Mouse (Mus musculus) myocyte (in vitro differentiated cells): ENCODE results near the gene Sipa1l1. TPM values are rescaled to one million over a fixed set of nuclear protein-coding genes. Genes with fewer than 3 reads are reported as not detected.

ENCODE experiments used
- H3K27me3 ChIP-seq: one replicate; pipeline ENCODE4 v1.6.1; 2011; ENCODE audit not compliant: control insufficient read depth, insufficient read depth, insufficient read length
- H3K36me3 ChIP-seq: one replicate; pipeline ENCODE4 v1.6.1; 2011; ENCODE audit not compliant: control insufficient read depth, insufficient read depth
- H3K4me2 ChIP-seq: one replicate; pipeline ENCODE4 v1.6.1; 2011; ENCODE audit warnings: low read depth, control low read depth
- H3K4me3 ChIP-seq: one replicate; pipeline ENCODE4 v1.5.1; 2011; ENCODE audit warnings: mild to moderate bottlenecking, control low read depth, moderate library complexity
- H3K79me2 ChIP-seq: one replicate; pipeline ENCODE4 v1.6.1; 2011; ENCODE audit not compliant: control insufficient read depth, insufficient read depth
- H3ac ChIP-seq: one replicate; pipeline ENCODE4 v1.6.1; 2011; ENCODE audit not compliant: control insufficient read depth, insufficient read length
- CEBPB ChIP-seq: IDR thresholded peaks from 2 replicates; pipeline ENCODE4 v1.6.1; 2011; ENCODE audit warnings: mild to moderate bottlenecking, moderate library complexity; ENCODE audit not compliant: poor library complexity, insufficient read depth, severe bottlenecking
- E2F4 ChIP-seq: IDR thresholded peaks from one replicate; pipeline ENCODE4 v1.6.1; 2011; ENCODE audit warnings: mild to moderate bottlenecking, control low read depth, moderate library complexity; ENCODE audit not compliant: insufficient read depth
- MAX ChIP-seq: IDR thresholded peaks from one replicate; pipeline ENCODE4 v1.6.1; 2011; ENCODE audit warnings: low read depth, mild to moderate bottlenecking, control low read depth
- MYOD1 ChIP-seq, 3 experiments: IDR thresholded peaks; one replicate each; pipeline ENCODE4 v1.6.1; 2011; ENCODE audit warnings: control low read depth in 2 of 3, low read depth in 2 of 3, mild to moderate bottlenecking in 2 of 3, moderate library complexity in 1 of 3; ENCODE audit not compliant: insufficient read length in 2 of 3, control insufficient read depth in 1 of 3
- MYOG ChIP-seq, 3 experiments: IDR thresholded peaks; one replicate each; pipeline ENCODE4 v1.6.1; 2011; ENCODE audit warnings: control low read depth in 2 of 3, low read depth in 2 of 3, mild to moderate bottlenecking in 2 of 3; ENCODE audit not compliant: insufficient read length in 2 of 3, control insufficient read depth in 1 of 3, insufficient read depth in 1 of 3
- POLR2A ChIP-seq: IDR thresholded peaks from one replicate; pipeline ENCODE4 v1.6.1; 2011; ENCODE audit warnings: low read depth, mild to moderate bottlenecking, control low read depth, moderate library complexity; ENCODE audit not compliant: insufficient read length
- POLR2AphosphoS2 ChIP-seq: IDR thresholded peaks from one replicate; pipeline ENCODE4 v1.6.1; 2011; ENCODE audit warnings: low read depth, control low read depth; ENCODE audit not compliant: insufficient read length
- REST ChIP-seq: IDR thresholded peaks from one replicate; pipeline ENCODE4 v1.6.1; 2011; ENCODE audit warnings: mild to moderate bottlenecking, control low read depth, moderate library complexity; ENCODE audit not compliant: insufficient read depth, insufficient read length
- SRF ChIP-seq: IDR thresholded peaks from one replicate; pipeline ENCODE4 v1.6.1; 2011; ENCODE audit warnings: low read depth; ENCODE audit not compliant: control insufficient read depth, insufficient read length
- TCF12 ChIP-seq: IDR thresholded peaks from one replicate; pipeline ENCODE4 v1.6.1; 2011; ENCODE audit warnings: mild to moderate bottlenecking, control low read depth; ENCODE audit not compliant: poor library complexity, insufficient read depth, severe bottlenecking
- TCF3 ChIP-seq: IDR thresholded peaks from one replicate; pipeline ENCODE4 v1.6.1; 2011; ENCODE audit warnings: low read depth, control low read depth; ENCODE audit not compliant: insufficient read length
- USF1 ChIP-seq: IDR thresholded peaks from one replicate; pipeline ENCODE4 v1.6.1; 2011; ENCODE audit warnings: low read depth, mild to moderate bottlenecking, control low read depth, moderate library complexity
- polyA plus RNA-seq: library from polyadenylated mRNA; unstranded; fragments of >200 nt; fragmentation: generic; extraction: Trizol; gene quantifications from one replicate; pipeline ENCODE4 v1.2.1, GENCODE M21; 2012; ENCODE audit warnings: missing spikeins

Gene Sipa1l1
- polyA plus RNA-seq, 1 experiment = 22.5 TPM

GRCm38 (mm10) chr12:82297196-82297595, 128.1 kb downstream of the Sipa1l1 start:
- TF ChIP-seq POLR2A = no peak
- TF ChIP-seq MYOG (IDR thresholded peaks at IDR 0.05; ENCODE audit: control insufficient read depth in 1 of 3, insufficient read depth in 1 of 3, insufficient read length in 2 of 3, low read depth in 2 of 3) = peak in 1 of 3 experiments; percentile 21
- H3K4me2 ChIP-seq = no peak overlapping the region
- no peaks in the 10 kb centered on the region for H3K36me3 ChIP-seq
- H3K4me3 ChIP-seq = no peak overlapping the region
- H3K79me2 ChIP-seq = no peaks in the 10 kb centered on the region
- H3ac ChIP-seq = no peak overlapping the region
- H3K27me3 ChIP-seq = no peaks in the 10 kb centered on the region

DNA sequence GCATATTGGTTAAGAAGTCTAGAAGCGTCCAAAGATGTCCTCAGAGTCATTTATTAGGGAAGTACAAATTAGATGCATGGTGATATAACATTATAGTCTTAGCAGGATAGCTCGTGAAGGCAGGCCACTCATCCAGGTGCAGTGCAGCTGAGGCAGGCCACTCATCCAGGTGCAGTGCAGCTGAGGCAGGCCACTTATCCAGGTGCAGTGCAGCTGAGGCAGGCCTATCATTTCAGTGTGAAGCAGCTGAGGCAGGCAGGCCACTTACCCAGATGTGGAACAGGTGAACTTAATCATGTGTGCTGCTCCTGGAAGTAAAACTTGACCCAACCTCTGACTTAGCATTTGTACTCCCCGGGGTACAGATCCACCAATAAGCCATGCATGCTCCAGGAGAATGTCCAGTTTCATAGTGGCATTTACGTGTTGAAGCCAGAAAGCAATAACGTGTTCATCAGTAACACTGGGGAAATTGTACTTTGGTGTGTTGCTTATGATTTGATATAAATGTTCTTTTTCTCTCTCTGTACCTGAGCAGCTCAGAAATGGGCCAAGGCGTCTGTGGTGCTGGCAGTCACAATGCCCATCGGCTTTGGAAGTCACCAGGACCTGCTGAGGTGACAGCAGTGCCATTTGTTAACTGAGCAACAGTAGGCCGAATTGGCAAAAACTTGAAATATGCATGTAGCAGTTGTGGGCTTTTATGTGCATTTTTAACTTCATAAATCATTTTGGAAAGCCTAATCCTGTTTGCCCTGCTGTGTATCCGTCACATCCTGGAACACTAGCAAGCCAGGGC, 129.7 kb downstream of the Sipa1l1 start:
- Histone ChIP-seq H3ac (no peak overlapping the region), H3K4me3 (no peak overlapping the region), H3K4me2 (no peak overlapping the region), H3K36me3 (no peaks in the 10 kb centered on the region), H3K27me3 (no peaks in the 10 kb centered on the region), H3K79me2 (no peaks in the 10 kb centered on the region)
- TF ChIP-seq POLR2AphosphoS2 = no peak
- no peak for TF ChIP-seq SRF
- TF ChIP-seq MAX = no peak
- TF ChIP-seq TCF12 = no peak
- no peak for TF ChIP-seq MYOG (IDR thresholded peaks at IDR 0.05; ENCODE audit: control insufficient read depth in 1 of 3, insufficient read depth in 1 of 3, insufficient read length in 2 of 3, low read depth in 2 of 3)
- no peak for TF ChIP-seq USF1
- no peak for TF ChIP-seq TCF3

DNA sequence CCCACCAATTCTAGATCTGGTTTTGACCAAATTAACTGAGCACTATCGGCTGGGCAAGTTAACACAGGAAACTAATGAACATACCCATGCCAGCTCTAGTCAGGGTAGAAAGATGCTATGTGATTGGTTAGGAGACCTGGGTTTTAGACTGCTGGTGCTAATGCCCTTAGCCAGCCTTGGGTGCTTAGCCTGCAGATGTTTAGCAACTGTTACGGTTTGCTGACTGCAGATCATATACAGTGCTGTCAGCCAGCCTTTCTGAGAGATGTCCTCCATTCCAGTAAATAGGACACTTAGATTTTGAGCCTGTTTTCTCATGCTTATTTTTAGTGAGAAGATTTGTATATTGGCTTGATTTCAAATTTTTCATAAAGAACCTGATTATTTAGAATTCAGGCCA, 135.0 kb downstream of the Sipa1l1 start:
- TF ChIP-seq REST = no peak
- TF ChIP-seq USF1 = no peak
- TF ChIP-seq MYOD1 (IDR thresholded peaks at IDR 0.05; ENCODE audit: control insufficient read depth in 1 of 3, insufficient read length in 2 of 3, low read depth in 2 of 3) = no peak
- TF ChIP-seq POLR2A = no peak
- no peak for TF ChIP-seq CEBPB
- TF ChIP-seq MAX = no peak
- no peak for TF ChIP-seq MYOG (IDR thresholded peaks at IDR 0.05; ENCODE audit: control insufficient read depth in 1 of 3, insufficient read depth in 1 of 3, insufficient read length in 2 of 3, low read depth in 2 of 3)
- TF ChIP-seq E2F4 = no peak
- TF ChIP-seq POLR2AphosphoS2 = no peak
- no peak for TF ChIP-seq TCF3
- no peak for TF ChIP-seq SRF
- no peak for TF ChIP-seq TCF12
- H3K4me3 ChIP-seq = no peak overlapping the region

GRCm38 (mm10) chr12:82306035-82306434, 136.9 kb downstream of the Sipa1l1 start:
- no peaks in the 10 kb centered on the region for H3K79me2 ChIP-seq
- no peak overlapping the region for H3ac ChIP-seq
- no peaks in the 10 kb centered on the region for H3K36me3 ChIP-seq
- no peaks in the 10 kb centered on the region for H3K27me3 ChIP-seq
- no peak for TF ChIP-seq MYOG (IDR thresholded peaks at IDR 0.05; ENCODE audit: control insufficient read depth in 1 of 3, insufficient read depth in 1 of 3, insufficient read length in 2 of 3, low read depth in 2 of 3)
- TF ChIP-seq CEBPB = no peak
- no peak for TF ChIP-seq POLR2A
- no peak for TF ChIP-seq REST
- no peak for TF ChIP-seq MYOD1 (IDR thresholded peaks at IDR 0.05; ENCODE audit: control insufficient read depth in 1 of 3, insufficient read length in 2 of 3, low read depth in 2 of 3)
- TF ChIP-seq SRF = no peak
- H3K4me2 ChIP-seq = no peak overlapping the region
- no peak overlapping the region for H3K4me3 ChIP-seq

More for the DNA sequence above, 135.0 kb downstream of the Sipa1l1 start:
- Histone ChIP-seq H3K4me2 (no peak overlapping the region), H3ac (no peak overlapping the region), H3K27me3 (no peaks in the 10 kb centered on the region), H3K79me2 (no peaks in the 10 kb centered on the region), H3K36me3 (no peaks in the 10 kb centered on the region)

DNA sequence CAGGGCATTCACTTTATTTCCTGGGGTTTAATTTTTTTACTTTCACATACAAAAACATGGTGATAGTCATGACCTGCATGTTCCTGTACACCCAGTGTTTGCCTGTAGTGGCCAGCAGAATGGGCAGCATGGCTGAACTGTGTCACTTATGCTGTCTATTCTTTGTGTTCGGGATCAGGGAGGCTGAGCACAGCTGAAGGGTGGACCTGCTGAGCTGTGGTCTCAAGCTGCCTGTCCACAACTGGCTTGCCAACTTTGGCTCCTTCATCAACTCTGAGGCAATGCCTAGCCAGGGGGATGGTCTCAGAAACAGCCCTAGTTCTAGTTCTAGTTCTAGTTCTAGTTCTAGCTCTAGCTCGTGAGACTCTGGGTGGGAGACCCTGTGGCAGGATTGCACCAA, 142.5 kb downstream of the Sipa1l1 start:
- peak; percentile 8 to 62 (median 19) for TF ChIP-seq MYOD1 (IDR thresholded peaks at IDR 0.05; ENCODE audit: control insufficient read depth in 1 of 3, insufficient read length in 2 of 3, low read depth in 2 of 3)
- TF ChIP-seq MYOG (IDR thresholded peaks at IDR 0.05; ENCODE audit: control insufficient read depth in 1 of 3, insufficient read depth in 1 of 3, insufficient read length in 2 of 3, low read depth in 2 of 3) = peak; percentile 17 to 72 (median 35)
- no peak for TF ChIP-seq POLR2A
- TF ChIP-seq TCF3 = no peak
- Histone ChIP-seq H3K27me3 (no peaks in the 10 kb centered on the region), H3K4me2 (peak overlapping the region; percentile 67), H3K36me3 (no peaks in the 10 kb centered on the region), H3K4me3 (no peak overlapping the region), H3K79me2 (no peaks in the 10 kb centered on the region), H3ac (no peak overlapping the region)
